ENCODE assay signal across 15 mouse cellular contexts in the genomic region with DNA sequence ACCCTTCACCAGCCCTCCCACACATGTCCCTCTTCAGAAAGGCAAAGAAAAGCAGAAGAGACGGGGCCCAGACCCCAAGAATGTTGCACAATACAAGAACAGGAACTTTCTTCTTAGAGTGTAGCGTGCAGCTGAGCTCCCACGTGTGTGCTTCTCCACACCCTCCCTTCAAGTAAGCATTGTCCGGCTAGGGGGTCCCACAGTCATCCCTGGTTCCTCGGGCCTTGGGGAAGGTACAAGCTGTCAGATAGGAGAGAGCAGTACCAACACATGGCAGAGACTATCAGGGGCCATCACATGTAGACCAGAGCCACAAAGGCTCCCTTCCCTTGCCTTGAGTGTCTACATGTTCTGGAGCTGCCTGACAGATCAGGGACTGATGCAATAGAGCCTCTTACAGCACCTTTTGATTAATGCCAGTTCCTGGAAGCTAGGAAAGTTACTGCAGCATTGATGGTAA. TPM values are rescaled to one million over a fixed set of nuclear protein-coding genes. Genes with fewer than 3 reads are reported as not detected.
DNase-seq lines count a peak whose midpoint lies in the region; ATAC-seq and TF ChIP-seq lines count a peak whose summit lies in the region.
"Had no signal": no experiment of that assay in that cellular context is flagged by ENCODE, and none has a peak within 500 bp of the region (broad histone marks: within the 10 kb centered on the region; RNA-seq: fewer than 3 reads in every experiment).

No protein-coding gene starts in this region.

- no peaks in the 10 kb centered on the region for H3K27me3 ChIP-seq in liver, embryonic 13.5 days
- no peaks in the 10 kb centered on the region for H3K27me3 ChIP-seq in liver, embryonic 11.5 days (replicated peaks; ENCODE audit: control insufficient read depth, insufficient read depth, low read length)
- H3K27me3 ChIP-seq in CH12.LX (replicated peaks) = no peaks in the 10 kb centered on the region
- H3K27me3 ChIP-seq in megakaryocyte, embryonic 14.5 days (replicated peaks) = no peaks in the 10 kb centered on the region
- H3K27me3 ChIP-seq: embryonic facial prominence, embryonic 13.5 days; forebrain, embryonic 13.5 days had no signal

- DNase-seq in liver, embryonic 13.5 days = no peak
- no peak for DNase-seq in liver, embryonic 11.5 days (ENCODE audit: low spot score)
- DNase-seq in CH12.LX (ENCODE audit: extremely low read depth) = no peak
- no peak for DNase-seq in MN1 (ENCODE audit: low spot score)
- no peak for DNase-seq in right cerebral cortex, adult 2 months (ENCODE audit: low spot score in 2 of 2)
- DNase-seq in layer of hippocampus, adult 9-11 months = no peak
- DNase-seq: cerebellum, adult 9-10 months; left cerebral cortex, postnatal 4 days; lung, postnatal 14 days; right cerebral cortex, postnatal 25 days had no signal

- no peak overlapping the region for H3K27ac ChIP-seq in liver, embryonic 13.5 days
- no peak overlapping the region for H3K27ac ChIP-seq in liver, embryonic 11.5 days (ENCODE audit: low read depth, low read length)
- H3K27ac ChIP-seq in CH12.LX (ENCODE audit: insufficient read depth, low read depth) = peak overlapping the region; percentile 34; the same call in 1 of the 2 replicates
- peak overlapping the region; percentile 83 for H3K27ac ChIP-seq in bone marrow, adult 2 months (ENCODE audit: control insufficient read depth, insufficient read depth, low read depth, low read length, poor library complexity)
- H3K27ac ChIP-seq: embryonic facial prominence, embryonic 13.5 days; forebrain, embryonic 13.5 days; hindbrain, embryonic 14.5 days had no signal

- H3K9me3 ChIP-seq in liver, embryonic 13.5 days (replicated peaks) = no peaks in the 10 kb centered on the region
- no peaks in the 10 kb centered on the region for H3K9me3 ChIP-seq in liver, embryonic 11.5 days (ENCODE audit: control insufficient read depth, low read length)
- H3K9me3 ChIP-seq in CH12.LX (replicated peaks; ENCODE audit: low read length) = no peaks in the 10 kb centered on the region
- no peaks in the 10 kb centered on the region for H3K9me3 ChIP-seq in megakaryocyte, embryonic 14.5 days
- H3K9me3 ChIP-seq: embryonic facial prominence, embryonic 13.5 days; forebrain, embryonic 13.5 days had no signal

- 22% methylated on average over 5 of the region's 5 CpGs for WGBS in liver, embryonic 13.5 days (ENCODE audit: insufficient replicate concordance)
- 35% methylated on average over 5 of the region's 5 CpGs for WGBS in liver, embryonic 11.5 days
- WGBS in bone marrow, adult 2 months = 6% methylated on average over 5 of the region's 5 CpGs

- no peak overlapping the region for H3K4me3 ChIP-seq in liver, embryonic 13.5 days (replicated peaks)
- no peak overlapping the region for H3K4me3 ChIP-seq in liver, embryonic 11.5 days (ENCODE audit: low read depth, low read length)
- no peak overlapping the region for H3K4me3 ChIP-seq in CH12.LX (replicated peaks in 1 of 3; ENCODE audit: low read depth in 2 of 3, low read length in 2 of 3, poor library complexity in 1 of 3)
- H3K4me3 ChIP-seq in bone marrow, adult 2 months (replicated peaks; ENCODE audit: control insufficient read depth, low read depth, low read length) = peak overlapping the region; percentile 59
- H3K4me3 ChIP-seq in megakaryocyte, embryonic 14.5 days (replicated peaks) = peak overlapping the region; percentile 75
- H3K4me3 ChIP-seq: embryonic facial prominence, embryonic 13.5 days; forebrain, embryonic 13.5 days had no signal

- in situ Hi-C loops in CH12.LX (cut with MboI; ENCODE audit: low pct_ligation_motif_present, low pct_unique_long_range_greater_than_20kb, low sequenced_read_pairs) = no loop called here

- peaks cover 97% of the 10 kb centered on the region for H3K79me2 ChIP-seq in CH12.LX (replicated peaks; ENCODE audit: control insufficient read depth, extremely low read depth, insufficient read depth, poor library complexity, severe bottlenecking)

- H3K4me1 ChIP-seq in liver, embryonic 13.5 days (replicated peaks) = peaks cover 34% of the 10 kb centered on the region
- peaks cover 16% of the 10 kb centered on the region; the same call in 1 of the 2 replicates for H3K4me1 ChIP-seq in liver, embryonic 11.5 days (replicated peaks; ENCODE audit: control insufficient read depth, insufficient read depth, low read length)
- peaks cover 66 to 100% of the 10 kb centered on the region in 2 experiments for H3K4me1 ChIP-seq in CH12.LX (ENCODE audit: control insufficient read depth in 1 of 2, insufficient read depth in 2 of 2)
- H3K4me1 ChIP-seq in bone marrow, adult 2 months (ENCODE audit: control insufficient read depth, insufficient read depth, low read length) = peaks cover 22% of the 10 kb centered on the region
- peaks cover 100% of the 10 kb centered on the region for H3K4me1 ChIP-seq in megakaryocyte, embryonic 14.5 days

- H3K4me2 ChIP-seq in liver, embryonic 13.5 days = no peak overlapping the region
- no peak overlapping the region for H3K4me2 ChIP-seq in liver, embryonic 11.5 days
- no peak overlapping the region for H3K4me2 ChIP-seq in CH12.LX (ENCODE audit: insufficient read depth, low read depth, poor library complexity, severe bottlenecking)
- H3K4me2 ChIP-seq: embryonic facial prominence, embryonic 13.5 days; forebrain, embryonic 13.5 days; hindbrain, embryonic 14.5 days had no signal

- no peak for TF ChIP-seq CTCF in CH12.LX (conservative IDR thresholded peaks at IDR 0.05 in 1 of 2, IDR thresholded peaks at IDR 0.05 in 1 of 2; ENCODE audit: low read depth in 2 of 2, low read length in 2 of 2)
- no peak for TF ChIP-seq CTCF in bone marrow, adult 2 months (IDR thresholded peaks at IDR 0.05; ENCODE audit: control insufficient read depth, insufficient read depth, low read length)

- 0 out of 2 replicates have a peak, but pooled peaks have one; percentile 29 for TF ChIP-seq EP300 in CH12.LX (IDR thresholded peaks at IDR 0.05; ENCODE audit: low read length)

- dilution Hi-C loops in CH12.LX (cut with MboI; ENCODE audit: extremely low pct_ligation_motif_present, extremely low pct_unique_long_range_greater_than_20kb, low sequenced_read_pairs) = no loop called here

- no peak overlapping the region for H3K9ac ChIP-seq in liver, embryonic 13.5 days
- no peak overlapping the region for H3K9ac ChIP-seq in liver, embryonic 11.5 days (ENCODE audit: low read depth, low read length)
- H3K9ac ChIP-seq in CH12.LX (ENCODE audit: insufficient read depth, low read depth) = peak overlapping the region; percentile 7; the same call in 1 of the 2 replicates
- H3K9ac ChIP-seq: embryonic facial prominence, embryonic 13.5 days; forebrain, embryonic 13.5 days; hindbrain, embryonic 14.5 days had no signal

- no peaks in the 10 kb centered on the region for H3K36me3 ChIP-seq in liver, embryonic 13.5 days
- H3K36me3 ChIP-seq in liver, embryonic 11.5 days (ENCODE audit: control insufficient read depth, insufficient read depth, low read length) = no peaks in the 10 kb centered on the region
- peaks cover 20 to 74% of the 10 kb centered on the region in 2 experiments for H3K36me3 ChIP-seq in CH12.LX (replicated peaks in 1 of 2; ENCODE audit: control insufficient read depth in 1 of 2, insufficient read depth in 1 of 2, low read length in 1 of 2)
- H3K36me3 ChIP-seq in megakaryocyte, embryonic 14.5 days (replicated peaks; ENCODE audit: low read length) = peaks cover 85% of the 10 kb centered on the region
- H3K36me3 ChIP-seq: embryonic facial prominence, embryonic 13.5 days had no signal

- no peak for TF ChIP-seq RAD21 in CH12.LX (IDR thresholded peaks at IDR 0.05; ENCODE audit: low read depth, low read length)

- 0 out of 2 replicates have a peak, but pooled peaks have one; percentile 28 for ATAC-seq in liver, embryonic 13.5 days (ENCODE audit: low read depth)
- ATAC-seq in liver, embryonic 11.5 days (replicated peaks; ENCODE audit: low FRiP score) = no peak
- ATAC-seq: forebrain, embryonic 13.5 days had no signal

- TF ChIP-seq POLR2A in CH12.LX (IDR thresholded peaks at IDR 0.05; ENCODE audit: low read depth, low read length) = no peak
- no peak for TF ChIP-seq POLR2A in bone marrow, adult 2 months (IDR thresholded peaks at IDR 0.05; ENCODE audit: borderline replicate concordance, control insufficient read depth, low read depth, low read length)

TF ChIP-seq in CH12.LX, 34 proteins besides CTCF, POLR2A, EP300 and RAD21:
- no peak for TF ChIP-seq MAX (IDR thresholded peaks at IDR 0.05; ENCODE audit: low read length)
- 0 out of 2 replicates have a peak, but pooled peaks have one; percentile 59 for TF ChIP-seq MYC (IDR thresholded peaks at IDR 0.05; ENCODE audit: low read depth, low read length)
- 0 out of 2 replicates have a peak, but pooled peaks have one; percentile 9 for TF ChIP-seq ETS1 (conservative IDR thresholded peaks at IDR 0.05; ENCODE audit: low read depth, low read length)
- TF ChIP-seq CHD1 (IDR thresholded peaks at IDR 0.05; ENCODE audit: low read depth, low read length) = no peak
- 0 out of 2 replicates have a peak, but pooled peaks have one; percentile 18 for TF ChIP-seq MAZ (IDR thresholded peaks at IDR 0.05; ENCODE audit: low read depth, low read length)
- TF ChIP-seq IRF4 (IDR thresholded peaks at IDR 0.05; ENCODE audit: low read depth, low read length) = 0 out of 2 replicates have a peak, but pooled peaks have one; percentile 22
- TF ChIP-seq MXI1 (IDR thresholded peaks at IDR 0.05; ENCODE audit: low read depth, low read length) = peak; percentile 53; the same call in 1 of the 2 replicates
- no peak for TF ChIP-seq GABPA (IDR thresholded peaks at IDR 0.05; ENCODE audit: insufficient replicate concordance, low read depth, low read length)

RNA-seq across cellular contexts. Expression of gene Ksr1, which starts 27.3 kb away (rescaled TPM):
- 1.8 and 2.3 TPM in 2 replicates for polyA plus RNA-seq in liver, embryonic 13.5 days (2015; fragmentation: Nextera tagmentation; extraction: Ambion mirVana)
- 4.1 and 5.0 TPM in 2 replicates for polyA plus RNA-seq in liver, embryonic 11.5 days (2014; fragmentation: Nextera tagmentation; extraction: Ambion mirVana)
- total RNA-seq in CH12.LX (2012; rRNA removed) = 63.8 and 73.1 TPM in 2 replicates
- total RNA-seq in CH12.LX (2014; rRNA removed) = 21.3 and 22.5 TPM in 2 replicates
- polyA plus RNA-seq in CH12.LX (2012; ENCODE audit: insufficient read length, low read depth) = 48.9 and 61.2 TPM in 2 replicates
- 6.4 and 18.2 TPM in 2 replicates for polyA plus RNA-seq in bone marrow, adult 2 months (2011; ENCODE audit: insufficient read depth, insufficient read length, low replicate concordance, missing spikeins)
- 46.5 and 208 TPM in 2 replicates for polyA plus RNA-seq in megakaryocyte, embryonic 14.5 days (2012; ENCODE audit: insufficient read depth, low replicate concordance)

Comparison
In these comparisons a context has a peak if more than half of its experiments do, and no peak if none do; other contexts are left out.
1. H3K27ac ChIP-seq: peak in CH12.LX (single experiment) and bone marrow, adult 2 months (single experiment); none in liver, embryonic 13.5 days (single experiment) and liver, embryonic 11.5 days (single experiment).
2. H3K4me3 ChIP-seq: peak in bone marrow, adult 2 months (single experiment) and megakaryocyte, embryonic 14.5 days (single experiment); none in liver, embryonic 13.5 days (single experiment), liver, embryonic 11.5 days (single experiment) and CH12.LX (0 of 3).